Mouse (Mus musculus): ENCODE data around the gene Cbfa2t2. TPM values are rescaled to one million over a fixed set of nuclear protein-coding genes. Genes with fewer than 3 reads are reported as not detected.

The Cbfa2t2 gene
- polyA plus RNA-seq, 1 experiment from 2014 or later = 52.2 TPM

- no peak overlapping the region for H3K9ac ChIP-seq
- H3K36me3 ChIP-seq = no peaks in the 10 kb centered on the region
- H3K27ac ChIP-seq = no peak overlapping the region
- H3K4me3 ChIP-seq = no peak overlapping the region
- H3K4me2 ChIP-seq (replicated peaks) = no peak overlapping the region
- no peak for ATAC-seq (ENCODE audit: low FRiP score, low read depth)
- WGBS = 68% methylated on average over 2 of the region's 2 CpGs
- no peaks in the 10 kb centered on the region for H3K9me3 ChIP-seq
- peaks cover 17% of the 10 kb centered on the region; the same call in 1 of the 2 replicates for H3K27me3 ChIP-seq
- peaks cover 20% of the 10 kb centered on the region for H3K4me1 ChIP-seq
These were observed 25.9 kb upstream of the Cbfa2t2 start for GRCm38 (mm10) chr2:154410355-154410754.

DNA sequence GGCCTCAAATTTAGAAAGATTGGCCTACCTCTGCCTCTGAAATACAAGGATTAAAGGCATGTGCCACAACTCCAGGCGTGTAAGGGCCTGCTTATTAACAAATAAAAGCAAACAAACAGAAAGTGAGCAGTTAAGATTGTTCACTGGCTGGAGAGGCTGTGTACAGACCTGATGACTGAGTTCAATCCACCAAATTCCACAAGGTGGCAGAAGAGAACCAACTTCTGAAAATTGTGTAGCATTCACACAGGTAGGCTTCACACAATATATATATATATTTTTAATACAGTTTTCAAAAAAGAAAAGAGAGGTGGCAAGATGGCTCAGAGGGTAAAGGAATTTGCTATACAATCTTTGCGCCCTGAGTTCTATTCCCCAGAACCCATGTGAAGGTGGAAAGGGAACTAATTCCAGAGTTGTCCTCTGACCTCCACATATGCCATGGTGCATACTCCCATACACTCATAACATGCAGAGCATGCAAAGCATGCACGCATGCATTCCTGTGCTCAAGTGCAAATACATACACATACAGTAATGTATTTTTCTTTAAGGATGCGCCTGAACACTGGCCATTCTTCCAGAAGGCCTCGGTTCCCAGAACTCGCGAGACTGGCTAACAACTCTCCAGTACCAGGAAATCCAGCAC, 24.1 kb upstream of the Cbfa2t2 start:
- Histone ChIP-seq H3K9ac (no peak overlapping the region), H3K27ac (no peak overlapping the region), H3K36me3 (no peaks in the 10 kb centered on the region), H3K27me3 (peaks cover 11% of the 10 kb centered on the region; the same call in 1 of the 2 replicates), H3K4me2 (replicated peaks) (no peak overlapping the region), H3K9me3 (no peaks in the 10 kb centered on the region), H3K4me1 (peaks cover 4% of the 10 kb centered on the region), H3K4me3 (no peak overlapping the region)
- ATAC-seq (ENCODE audit: low FRiP score, low read depth) = no peak
- WGBS = 67% methylated on average over 7 of the region's 7 CpGs

DNA sequence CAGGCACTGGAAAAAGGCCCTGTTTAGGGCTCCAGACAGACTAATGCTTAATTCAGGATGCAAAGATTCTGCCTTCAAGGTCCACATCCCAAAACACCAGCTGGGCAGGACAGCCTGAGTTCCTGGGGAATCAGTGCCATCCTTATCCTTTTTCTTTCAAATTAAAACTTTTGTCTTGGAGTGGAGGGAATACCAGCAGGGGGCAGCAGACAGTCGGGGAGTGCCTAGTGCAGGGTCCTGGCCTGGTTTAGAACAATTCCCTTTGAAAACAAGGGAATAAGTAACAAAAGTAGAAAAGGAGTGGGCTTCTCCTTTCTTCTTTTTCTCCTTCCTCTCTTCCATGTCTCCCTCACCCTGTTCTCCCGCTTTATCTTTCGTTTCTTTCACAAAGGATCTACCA, 19.2 kb upstream of the Cbfa2t2 start:
- H3K27me3 ChIP-seq = no peaks in the 10 kb centered on the region
- H3K4me3 ChIP-seq = no peak overlapping the region
- 13% methylated on average over 3 of the region's 3 CpGs for WGBS
- peaks cover 14% of the 10 kb centered on the region for H3K4me1 ChIP-seq
- no peaks in the 10 kb centered on the region for H3K36me3 ChIP-seq
- H3K9ac ChIP-seq = no peak overlapping the region
- no peak overlapping the region for H3K4me2 ChIP-seq (replicated peaks)
- no peak for ATAC-seq (ENCODE audit: low FRiP score, low read depth)
- no peak overlapping the region for H3K27ac ChIP-seq
- no peaks in the 10 kb centered on the region for H3K9me3 ChIP-seq

DNA sequence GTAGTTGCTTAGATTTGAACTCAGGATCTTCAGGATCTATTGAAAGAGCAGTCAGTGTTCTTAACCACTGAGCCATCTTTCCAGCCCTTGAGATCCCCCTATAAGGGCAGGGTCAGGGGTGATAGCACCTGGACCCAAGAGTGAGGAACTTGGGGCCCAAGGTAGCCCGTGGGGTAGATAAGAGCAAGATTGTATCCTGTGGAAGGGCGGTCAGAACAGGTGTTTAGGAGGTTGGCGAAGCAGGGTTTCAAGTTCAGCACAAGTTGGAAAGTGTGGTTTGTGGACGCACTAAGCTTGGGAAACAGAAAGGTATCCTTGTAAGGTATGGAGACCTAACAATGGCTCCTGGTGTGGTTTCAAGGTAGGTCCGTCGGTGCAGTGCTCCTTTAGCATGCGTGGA, 18.3 kb upstream of the Cbfa2t2 start:
- 82% methylated on average over 7 of the region's 7 CpGs for WGBS

GRCm38 (mm10) chr2:154419631-154420515, 16.4 kb upstream of the Cbfa2t2 start:
- WGBS = 80% methylated on average over 9 of the region's 9 CpGs
- H3K4me3 ChIP-seq = no peak overlapping the region
- no peak overlapping the region for H3K4me2 ChIP-seq (replicated peaks)
- H3K9me3 ChIP-seq = no peaks in the 10 kb centered on the region
- ATAC-seq (ENCODE audit: low FRiP score, low read depth) = no peak
- H3K36me3 ChIP-seq = no peaks in the 10 kb centered on the region
- H3K27ac ChIP-seq = 0 out of 2 replicates have a peak overlapping the region, but pooled peaks have one; percentile 33
- no peak overlapping the region for H3K9ac ChIP-seq
- H3K4me1 ChIP-seq = peaks cover 14% of the 10 kb centered on the region
- H3K27me3 ChIP-seq = no peaks in the 10 kb centered on the region

More for the DNA sequence above, 18.3 kb upstream of the Cbfa2t2 start:
- no peak overlapping the region for H3K4me3 ChIP-seq
- no peaks in the 10 kb centered on the region for H3K9me3 ChIP-seq
- no peak overlapping the region for H3K27ac ChIP-seq
- no peak for ATAC-seq (ENCODE audit: low FRiP score, low read depth)
- peaks cover 14% of the 10 kb centered on the region for H3K4me1 ChIP-seq
- H3K4me2 ChIP-seq (replicated peaks) = no peak overlapping the region
- H3K27me3 ChIP-seq = no peaks in the 10 kb centered on the region
- no peak overlapping the region for H3K9ac ChIP-seq
- no peaks in the 10 kb centered on the region for H3K36me3 ChIP-seq

GRCm38 (mm10) chr2:154420942-154421731, 15.1 kb upstream of the Cbfa2t2 start:
- Histone ChIP-seq H3K4me2 (replicated peaks) (no peak overlapping the region), H3K27me3 (no peaks in the 10 kb centered on the region), H3K4me1 (peaks cover 16% of the 10 kb centered on the region), H3K4me3 (no peak overlapping the region), H3K27ac (no peak overlapping the region), H3K9me3 (no peaks in the 10 kb centered on the region), H3K36me3 (no peaks in the 10 kb centered on the region), H3K9ac (no peak overlapping the region)
- 35% methylated on average over 7 of the region's 7 CpGs for WGBS
- ATAC-seq (ENCODE audit: low FRiP score, low read depth) = no peak

DNA sequence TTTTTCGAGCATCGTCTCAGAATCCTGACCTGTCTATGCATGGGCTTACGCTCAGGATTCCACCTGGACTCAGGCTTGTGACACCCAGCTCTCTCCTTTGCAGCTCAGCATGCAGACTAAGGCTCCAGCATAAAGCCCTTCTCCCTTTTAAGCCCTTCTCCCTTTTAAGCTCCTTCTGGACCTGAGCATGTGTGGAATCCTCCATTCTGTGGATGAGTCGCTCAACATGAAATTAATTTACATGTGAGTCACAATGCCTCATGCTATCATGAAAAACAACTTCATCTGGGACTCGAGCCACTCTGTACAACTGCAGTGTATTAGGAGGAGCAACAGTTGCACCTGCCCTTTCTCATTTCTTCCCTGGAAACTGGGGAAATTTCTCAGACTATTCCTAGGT, 14.1 kb upstream of the Cbfa2t2 start:
- Histone ChIP-seq H3K9me3 (no peaks in the 10 kb centered on the region), H3K27ac (no peak overlapping the region), H3K36me3 (no peaks in the 10 kb centered on the region), H3K27me3 (no peaks in the 10 kb centered on the region), H3K4me2 (replicated peaks) (no peak overlapping the region), H3K4me1 (peaks cover 22% of the 10 kb centered on the region), H3K9ac (no peak overlapping the region), H3K4me3 (no peak overlapping the region)
- WGBS = 74% methylated on average over 5 of the region's 5 CpGs
- ATAC-seq (ENCODE audit: low FRiP score, low read depth) = no peak

DNA sequence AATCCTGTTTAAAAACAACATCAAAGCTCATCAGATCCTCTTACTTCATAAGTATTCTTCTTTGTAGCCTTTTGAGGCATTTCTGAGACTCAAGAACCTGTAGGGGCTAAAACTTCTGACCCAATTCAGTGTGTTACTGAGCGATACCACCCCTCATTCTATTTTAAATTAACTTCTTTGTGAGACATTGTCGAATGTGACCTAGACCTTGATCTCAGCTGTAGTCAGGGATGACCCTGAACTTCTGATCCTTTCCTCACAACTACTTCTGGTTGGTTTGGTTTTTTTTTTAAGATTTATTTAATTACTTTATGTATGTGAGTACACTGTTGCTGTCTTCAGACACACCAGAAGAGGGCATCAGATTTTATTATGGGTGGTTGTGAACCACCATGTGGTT, 12.7 kb upstream of the Cbfa2t2 start:
- Histone ChIP-seq H3K4me2 (replicated peaks) (no peak overlapping the region), H3K36me3 (no peaks in the 10 kb centered on the region), H3K27ac (no peak overlapping the region), H3K4me3 (no peak overlapping the region), H3K27me3 (peaks cover 3% of the 10 kb centered on the region; the same call in 1 of the 2 replicates), H3K4me1 (peaks cover 36% of the 10 kb centered on the region), H3K9ac (no peak overlapping the region), H3K9me3 (no peaks in the 10 kb centered on the region)
- no peak for ATAC-seq (ENCODE audit: low FRiP score, low read depth)
- 90% methylated on average over 2 of the region's 2 CpGs for WGBS

- H3K36me3 ChIP-seq = no peaks in the 10 kb centered on the region
- no peak overlapping the region for H3K4me3 ChIP-seq
- no peaks in the 10 kb centered on the region for H3K9me3 ChIP-seq
- peaks cover 9% of the 10 kb centered on the region; the same call in 1 of the 2 replicates for H3K27me3 ChIP-seq
- no peak overlapping the region for H3K9ac ChIP-seq
- no peak overlapping the region for H3K27ac ChIP-seq
- WGBS = 85% methylated on average over 3 of the region's 3 CpGs
- peaks cover 30% of the 10 kb centered on the region for H3K4me1 ChIP-seq
- no peak overlapping the region for H3K4me2 ChIP-seq (replicated peaks)
- no peak for ATAC-seq (ENCODE audit: low FRiP score, low read depth)
These were observed 10.8 kb upstream of the Cbfa2t2 start for GRCm38 (mm10) chr2:154425522-154425921.

- no peak overlapping the region for H3K27ac ChIP-seq
- H3K9me3 ChIP-seq = no peaks in the 10 kb centered on the region
- H3K4me3 ChIP-seq = peak overlapping the region; percentile 42
- 4% methylated on average over 25 of the region's 25 CpGs for WGBS
- no peaks in the 10 kb centered on the region for H3K36me3 ChIP-seq
- ATAC-seq (ENCODE audit: low FRiP score, low read depth) = no peak
- H3K4me2 ChIP-seq (replicated peaks) = peak overlapping the region; percentile 66
- peaks cover 23% of the 10 kb centered on the region for H3K4me1 ChIP-seq
- peak overlapping the region; percentile 68 for H3K9ac ChIP-seq
- H3K27me3 ChIP-seq = peaks cover 9% of the 10 kb centered on the region; the same call in 1 of the 2 replicates
These were observed 9.9 kb upstream of the Cbfa2t2 start for GRCm38 (mm10) chr2:154426188-154426904.

All from limb, embryonic 13.5 days (tissue).